Mouse (Mus musculus): ENCODE results near the gene Amer2. TPM values are rescaled to one million over a fixed set of nuclear protein-coding genes. Genes with fewer than 3 reads are reported as not detected.
A peak's percentile ranks its signal among the peaks of the same experiment; 100 is the strongest.

Gene Amer2
- polyA plus RNA-seq, 1 experiment, result 0.21 TPM

DNA sequence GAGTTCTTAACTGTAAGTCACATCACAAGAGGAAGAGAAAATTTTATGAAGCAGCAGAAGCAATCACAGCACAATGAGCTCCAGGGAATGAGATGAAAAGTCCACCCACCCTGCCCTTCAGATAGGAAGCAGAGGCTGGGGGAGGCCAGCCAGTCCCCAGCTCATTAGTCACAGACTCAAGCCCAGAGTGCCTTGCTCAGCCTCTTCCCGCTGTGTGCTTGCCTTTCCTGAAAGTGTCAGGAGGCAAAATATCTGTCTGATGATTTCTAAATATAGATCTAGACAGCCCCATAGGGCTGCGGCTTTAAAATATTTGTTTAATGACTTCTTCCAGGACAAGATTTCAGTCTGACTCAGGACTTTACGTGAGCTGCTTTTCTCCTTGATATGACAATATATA is 54.8 kb downstream of the Amer2 start:
- no peak overlapping the region for H3K4me3 ChIP-seq (ENCODE audit: low read depth, low read length)
- no peaks in the 10 kb centered on the region for H3K4me1 ChIP-seq (ENCODE audit: control insufficient read depth, insufficient read depth, low read length)
- TF ChIP-seq POLR2A (IDR thresholded peaks at IDR 0.05; ENCODE audit: insufficient read depth, low read length) (no peak), EP300 (IDR thresholded peaks at IDR 0.05; ENCODE audit: insufficient read depth, low read depth, low read length) (no peak), CTCF (IDR thresholded peaks at IDR 0.05; ENCODE audit: low read depth, low read length) (no peak)
- H3K9ac ChIP-seq (ENCODE audit: low read depth, poor library complexity, severe bottlenecking), result no peak overlapping the region
- H3K36me3 ChIP-seq (ENCODE audit: control insufficient read depth, insufficient read depth, low read length, poor library complexity, severe bottlenecking), result no peaks in the 10 kb centered on the region
- H3K27ac ChIP-seq (ENCODE audit: insufficient read depth, low read length), result no peak overlapping the region
- H3K9me3 ChIP-seq (replicated peaks; ENCODE audit: control insufficient read depth, insufficient read depth, low read length, poor library complexity, severe bottlenecking), result no peaks in the 10 kb centered on the region
- no peaks in the 10 kb centered on the region for H3K27me3 ChIP-seq (ENCODE audit: control insufficient read depth, insufficient read depth, low read length, poor library complexity, severe bottlenecking)

DNA sequence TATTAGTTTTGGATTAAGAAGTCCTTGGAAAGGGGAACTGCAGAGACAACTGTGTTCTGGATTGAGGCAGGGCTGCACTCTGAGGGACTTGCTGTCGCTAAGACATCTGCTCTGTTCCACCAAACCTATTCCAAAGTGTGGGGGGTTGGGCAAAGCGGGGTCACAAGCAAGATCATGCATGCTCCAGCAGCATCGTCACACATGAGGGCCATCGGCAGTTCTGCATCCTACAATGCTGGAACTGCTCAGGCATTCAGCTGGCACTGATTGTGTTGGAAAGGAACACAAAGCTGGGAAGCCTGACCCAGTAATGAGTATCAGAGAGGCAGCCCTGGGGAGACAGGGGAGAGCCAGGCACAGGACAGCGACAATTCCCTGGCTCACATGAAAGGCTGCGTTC is 56.5 kb downstream of the Amer2 start:
- TF ChIP-seq POLR2A (IDR thresholded peaks at IDR 0.05; ENCODE audit: insufficient read depth, low read length), result no peak
- TF ChIP-seq EP300 (IDR thresholded peaks at IDR 0.05; ENCODE audit: insufficient read depth, low read depth, low read length), result no peak
- TF ChIP-seq CTCF (IDR thresholded peaks at IDR 0.05; ENCODE audit: low read depth, low read length), result no peak
- no peaks in the 10 kb centered on the region for H3K36me3 ChIP-seq (ENCODE audit: control insufficient read depth, insufficient read depth, low read length, poor library complexity, severe bottlenecking)
- H3K4me1 ChIP-seq (ENCODE audit: control insufficient read depth, insufficient read depth, low read length), result no peaks in the 10 kb centered on the region
- H3K9me3 ChIP-seq (replicated peaks; ENCODE audit: control insufficient read depth, insufficient read depth, low read length, poor library complexity, severe bottlenecking), result no peaks in the 10 kb centered on the region
- no peaks in the 10 kb centered on the region for H3K27me3 ChIP-seq (ENCODE audit: control insufficient read depth, insufficient read depth, low read length, poor library complexity, severe bottlenecking)
- no peak overlapping the region for H3K9ac ChIP-seq (ENCODE audit: low read depth, poor library complexity, severe bottlenecking)
- no peak overlapping the region for H3K27ac ChIP-seq (ENCODE audit: insufficient read depth, low read length)
- H3K4me3 ChIP-seq (ENCODE audit: low read depth, low read length), result no peak overlapping the region

DNA sequence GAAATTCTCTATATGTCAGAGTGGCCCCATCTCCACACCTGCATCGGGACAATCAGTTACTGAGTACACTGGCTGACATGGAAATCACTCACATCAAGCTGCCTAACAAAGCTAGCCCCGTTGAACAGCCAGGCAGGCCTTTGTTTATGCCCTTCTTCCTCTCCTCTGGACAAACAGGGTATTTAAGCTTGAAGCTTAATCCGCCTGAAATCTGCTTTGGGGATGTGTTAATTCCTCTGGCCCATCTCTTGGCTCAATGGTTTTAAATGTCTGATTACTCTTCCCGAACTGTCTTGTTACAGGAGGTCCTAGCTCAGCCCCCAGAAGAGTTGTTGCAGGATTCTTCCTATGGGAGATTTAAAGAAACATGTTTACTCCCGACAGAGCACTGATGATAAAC is 58.5 kb downstream of the Amer2 start:
- no peaks in the 10 kb centered on the region for H3K36me3 ChIP-seq (ENCODE audit: control insufficient read depth, insufficient read depth, low read length, poor library complexity, severe bottlenecking)
- no peaks in the 10 kb centered on the region for H3K4me1 ChIP-seq (ENCODE audit: control insufficient read depth, insufficient read depth, low read length)
- H3K27ac ChIP-seq (ENCODE audit: insufficient read depth, low read length), result no peak overlapping the region
- no peak overlapping the region for H3K4me3 ChIP-seq (ENCODE audit: low read depth, low read length)
- no peak for TF ChIP-seq CTCF (IDR thresholded peaks at IDR 0.05; ENCODE audit: low read depth, low read length)
- TF ChIP-seq POLR2A (IDR thresholded peaks at IDR 0.05; ENCODE audit: insufficient read depth, low read length), result no peak
- TF ChIP-seq EP300 (IDR thresholded peaks at IDR 0.05; ENCODE audit: insufficient read depth, low read depth, low read length), result no peak
- no peaks in the 10 kb centered on the region for H3K9me3 ChIP-seq (replicated peaks; ENCODE audit: control insufficient read depth, insufficient read depth, low read length, poor library complexity, severe bottlenecking)
- H3K27me3 ChIP-seq (ENCODE audit: control insufficient read depth, insufficient read depth, low read length, poor library complexity, severe bottlenecking), result no peaks in the 10 kb centered on the region
- H3K9ac ChIP-seq (ENCODE audit: low read depth, poor library complexity, severe bottlenecking), result no peak overlapping the region

- Histone ChIP-seq H3K9me3 (replicated peaks; ENCODE audit: control insufficient read depth, insufficient read depth, low read length, poor library complexity, severe bottlenecking) (no peaks in the 10 kb centered on the region), H3K36me3 (ENCODE audit: control insufficient read depth, insufficient read depth, low read length, poor library complexity, severe bottlenecking) (no peaks in the 10 kb centered on the region), H3K27ac (ENCODE audit: insufficient read depth, low read length) (no peak overlapping the region), H3K9ac (ENCODE audit: low read depth, poor library complexity, severe bottlenecking) (no peak overlapping the region), H3K27me3 (ENCODE audit: control insufficient read depth, insufficient read depth, low read length, poor library complexity, severe bottlenecking) (no peaks in the 10 kb centered on the region), H3K4me3 (ENCODE audit: low read depth, low read length) (no peak overlapping the region), H3K4me1 (ENCODE audit: control insufficient read depth, insufficient read depth, low read length) (no peaks in the 10 kb centered on the region)
- TF ChIP-seq CTCF (IDR thresholded peaks at IDR 0.05; ENCODE audit: low read depth, low read length) (no peak), EP300 (IDR thresholded peaks at IDR 0.05; ENCODE audit: insufficient read depth, low read depth, low read length) (no peak), POLR2A (IDR thresholded peaks at IDR 0.05; ENCODE audit: insufficient read depth, low read length) (no peak)
Measured at GRCm38 (mm10) chr14:60432136-60432535, 59.1 kb downstream of the Amer2 start.

GRCm38 (mm10) chr14:60435515-60435914 is 62.5 kb downstream of the Amer2 start:
- TF ChIP-seq POLR2A (IDR thresholded peaks at IDR 0.05; ENCODE audit: insufficient read depth, low read length) (no peak), CTCF (IDR thresholded peaks at IDR 0.05; ENCODE audit: low read depth, low read length) (peak; percentile 12)
- Histone ChIP-seq H3K27ac (ENCODE audit: insufficient read depth, low read length) (no peak overlapping the region), H3K4me1 (ENCODE audit: control insufficient read depth, insufficient read depth, low read length) (no peaks in the 10 kb centered on the region), H3K9me3 (replicated peaks; ENCODE audit: control insufficient read depth, insufficient read depth, low read length, poor library complexity, severe bottlenecking) (no peaks in the 10 kb centered on the region), H3K36me3 (ENCODE audit: control insufficient read depth, insufficient read depth, low read length, poor library complexity, severe bottlenecking) (no peaks in the 10 kb centered on the region), H3K4me3 (ENCODE audit: low read depth, low read length) (no peak overlapping the region), H3K27me3 (ENCODE audit: control insufficient read depth, insufficient read depth, low read length, poor library complexity, severe bottlenecking) (no peaks in the 10 kb centered on the region), H3K9ac (ENCODE audit: low read depth, poor library complexity, severe bottlenecking) (no peak overlapping the region)

DNA sequence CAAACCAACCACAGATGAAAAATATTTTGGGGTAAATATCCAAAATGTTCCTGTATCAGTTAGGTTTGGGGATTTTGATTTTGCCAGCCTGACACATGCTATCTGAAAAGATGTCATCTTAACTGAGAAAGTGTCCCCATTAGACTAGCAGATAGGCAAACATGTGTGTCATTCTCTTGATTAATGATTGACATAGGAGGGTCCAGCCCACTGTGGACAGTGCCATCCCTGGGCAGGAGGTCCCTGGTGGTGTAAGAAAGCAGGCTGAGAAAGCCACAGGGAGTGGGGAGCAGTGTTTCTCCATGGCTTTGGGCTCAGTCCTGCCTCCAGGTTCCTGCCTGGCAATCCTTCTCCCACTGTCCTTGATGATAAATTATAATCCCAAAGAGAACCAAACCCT is 63.3 kb downstream of the Amer2 start:
- no peak overlapping the region for H3K27ac ChIP-seq (ENCODE audit: insufficient read depth, low read length)
- no peak overlapping the region for H3K4me3 ChIP-seq (ENCODE audit: low read depth, low read length)
- no peaks in the 10 kb centered on the region for H3K36me3 ChIP-seq (ENCODE audit: control insufficient read depth, insufficient read depth, low read length, poor library complexity, severe bottlenecking)
- H3K9ac ChIP-seq (ENCODE audit: low read depth, poor library complexity, severe bottlenecking), result no peak overlapping the region
- no peaks in the 10 kb centered on the region for H3K9me3 ChIP-seq (replicated peaks; ENCODE audit: control insufficient read depth, insufficient read depth, low read length, poor library complexity, severe bottlenecking)
- no peaks in the 10 kb centered on the region for H3K4me1 ChIP-seq (ENCODE audit: control insufficient read depth, insufficient read depth, low read length)
- TF ChIP-seq POLR2A (IDR thresholded peaks at IDR 0.05; ENCODE audit: insufficient read depth, low read length), result no peak
- H3K27me3 ChIP-seq (ENCODE audit: control insufficient read depth, insufficient read depth, low read length, poor library complexity, severe bottlenecking), result no peaks in the 10 kb centered on the region

Other genes with a start within 250 kb of the Amer2 start
- 1.1 and 1.7 TPM in 2 replicates for gene Atp8a2, start 176.1 kb upstream of the Amer2 start, polyA plus RNA-seq (2011; ENCODE audit: insufficient read depth, insufficient read length, low read depth, missing spikeins)
- gene Nupl1, start 121.8 kb upstream of the Amer2 start, polyA plus RNA-seq (2011; ENCODE audit: insufficient read depth, insufficient read length, low read depth, missing spikeins), result not detected in 2 replicates
- gene Gm49336, start 121.8 kb upstream of the Amer2 start, polyA plus RNA-seq (2011; ENCODE audit: insufficient read depth, insufficient read length, low read depth, missing spikeins), result 85.2 and 91.3 TPM in 2 replicates
- gene Mtmr6, start 108.0 kb upstream of the Amer2 start, polyA plus RNA-seq (2011; ENCODE audit: insufficient read depth, insufficient read length, low read depth, missing spikeins), result 36.6 and 45.0 TPM in 2 replicates

All from ES-Bruce4 (cell line).